Mouse (Mus musculus): ENCODE results near the gene Necab2. TPM values are rescaled to one million over a fixed set of nuclear protein-coding genes. Genes with fewer than 3 reads are reported as not detected.
A peak's percentile ranks its signal among the peaks of the same experiment; 100 is the strongest.

Necab2 gene
- polyA plus RNA-seq, 1 experiment from 2014 or later = 26.0 TPM

DNA sequence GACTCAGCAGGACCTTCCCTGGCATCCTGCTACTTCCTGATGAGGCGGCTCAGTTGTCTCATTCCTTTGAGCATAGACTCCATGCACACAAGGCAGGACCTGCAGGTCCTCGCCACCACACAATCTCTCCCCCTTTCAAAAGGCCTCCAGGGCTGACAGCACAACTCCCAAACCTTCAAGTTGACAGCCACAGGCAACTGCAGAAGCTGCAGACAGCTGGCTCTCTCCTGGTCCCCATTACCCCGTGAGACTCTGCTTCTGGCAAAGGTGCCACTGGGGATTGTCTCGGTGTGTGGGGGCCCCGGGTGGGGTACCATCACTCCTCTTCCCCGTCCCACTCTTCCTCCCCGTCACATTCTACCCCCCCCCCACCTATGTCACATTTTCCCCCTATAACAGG is 26.2 kb upstream of the Necab2 start:
- Histone ChIP-seq H3K36me3 (no peaks in the 10 kb centered on the region), H3K4me2 (replicated peaks) (no peak overlapping the region), H3K4me1 (no peaks in the 10 kb centered on the region), H3K9me3 (no peaks in the 10 kb centered on the region), H3K27me3 (peaks cover 2% of the 10 kb centered on the region; the same call in 1 of the 2 replicates), H3K9ac (replicated peaks) (no peak overlapping the region), H3K4me3 (no peak overlapping the region), H3K27ac (replicated peaks) (no peak overlapping the region)
- 79% methylated on average over 7 of the region's 7 CpGs for WGBS
- ATAC-seq (ENCODE audit: low FRiP score, low read depth) = no peak

DNA sequence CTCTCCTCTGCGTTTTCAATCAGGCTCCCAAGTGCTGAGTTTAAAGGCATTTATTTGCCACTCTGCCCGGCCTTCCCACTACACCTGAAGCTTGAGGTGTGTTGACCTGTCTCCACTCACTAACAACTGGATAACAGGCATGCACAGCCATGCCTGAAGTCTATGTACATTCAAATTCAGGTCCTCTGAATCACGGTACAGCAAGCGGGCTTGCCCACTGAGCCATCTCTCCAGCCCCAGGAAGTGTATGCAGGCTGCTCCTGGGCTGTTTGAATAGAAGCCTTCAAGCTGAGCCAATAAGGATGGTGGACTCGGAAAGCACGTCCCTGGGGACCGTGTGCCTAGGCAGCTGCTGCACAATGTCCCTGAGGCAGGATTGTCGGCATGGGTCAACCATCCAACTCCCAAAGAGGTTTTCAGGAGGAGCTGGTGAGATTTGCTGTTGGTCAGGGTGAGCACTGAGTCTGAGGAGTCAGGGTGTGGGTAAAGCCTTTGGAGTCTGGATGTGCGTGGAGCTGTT is 24.9 kb upstream of the Necab2 start:
- no peak overlapping the region for H3K4me2 ChIP-seq (replicated peaks)
- WGBS = 54% methylated on average over 9 of the region's 9 CpGs
- no peaks in the 10 kb centered on the region for H3K4me1 ChIP-seq
- no peak overlapping the region for H3K4me3 ChIP-seq
- no peak for ATAC-seq (ENCODE audit: low FRiP score, low read depth)
- H3K9ac ChIP-seq (replicated peaks) = no peak overlapping the region
- no peaks in the 10 kb centered on the region for H3K36me3 ChIP-seq
- no peak overlapping the region for H3K27ac ChIP-seq (replicated peaks)
- H3K9me3 ChIP-seq = no peaks in the 10 kb centered on the region
- no peaks in the 10 kb centered on the region; the same call in 1 of the 2 replicates for H3K27me3 ChIP-seq

DNA sequence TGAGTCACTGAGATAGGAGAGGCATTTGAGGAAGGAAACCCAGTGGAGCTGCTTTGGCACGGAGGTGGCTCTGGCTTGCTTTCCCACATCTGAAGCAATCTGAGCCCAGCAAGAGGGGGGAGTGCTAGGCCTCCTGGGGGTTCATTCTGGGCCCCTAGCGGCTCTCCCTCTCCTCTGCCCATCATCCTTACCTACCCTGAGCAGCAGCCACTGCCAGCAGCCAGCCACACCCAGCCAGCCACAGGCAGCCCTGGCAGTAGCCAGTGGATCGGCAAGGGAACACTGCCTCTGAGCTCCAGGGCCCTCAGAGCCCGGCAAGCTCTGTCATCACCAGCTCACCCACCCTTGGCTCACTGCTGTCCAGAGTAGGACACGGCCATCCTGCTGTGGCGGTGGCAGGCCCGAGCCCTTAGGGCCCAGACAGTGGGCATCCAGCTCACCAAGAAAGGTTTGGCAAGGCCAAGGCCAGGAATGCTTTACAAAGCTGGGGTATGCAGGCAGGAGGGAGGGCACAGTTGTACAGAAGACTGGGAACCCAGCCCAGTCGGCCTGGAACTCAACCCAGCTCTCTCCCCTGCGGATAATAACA is 24.3 kb upstream of the Necab2 start:
- H3K36me3 ChIP-seq = no peaks in the 10 kb centered on the region
- WGBS = 72% methylated on average over 9 of the region's 9 CpGs
- no peak overlapping the region for H3K27ac ChIP-seq (replicated peaks)
- no peaks in the 10 kb centered on the region; the same call in 1 of the 2 replicates for H3K27me3 ChIP-seq
- 0 out of 2 replicates have a peak overlapping the region, but pooled peaks have one; percentile 31 for H3K9ac ChIP-seq (replicated peaks)
- ATAC-seq (ENCODE audit: low FRiP score, low read depth) = no peak
- H3K9me3 ChIP-seq = no peaks in the 10 kb centered on the region
- no peak overlapping the region for H3K4me3 ChIP-seq
- H3K4me1 ChIP-seq = no peaks in the 10 kb centered on the region
- H3K4me2 ChIP-seq (replicated peaks) = no peak overlapping the region

DNA sequence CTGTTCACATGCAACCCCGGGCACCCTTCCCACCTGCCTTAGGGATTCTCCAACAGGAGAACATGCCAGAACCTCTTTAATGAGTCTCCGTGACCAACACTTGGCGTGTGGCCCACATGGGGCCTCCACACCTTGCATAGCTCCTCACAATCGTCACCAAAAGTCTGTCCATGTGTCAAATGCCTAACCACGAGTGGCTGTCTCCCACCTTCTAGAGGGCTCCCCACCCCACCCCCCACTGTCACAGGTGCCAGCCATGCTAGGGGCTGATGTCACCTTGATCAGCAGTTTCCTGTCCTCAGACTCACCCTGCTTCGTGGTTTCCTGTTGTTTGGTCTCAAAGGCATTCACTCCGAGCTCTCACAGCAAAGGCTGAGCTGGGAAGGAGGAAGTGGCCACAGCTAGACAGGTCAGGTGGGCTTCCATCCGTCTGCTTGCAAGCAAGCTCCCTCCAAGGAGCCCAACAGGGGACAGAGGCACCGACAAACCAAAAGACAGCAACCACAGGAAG is 22.8 kb upstream of the Necab2 start:
- WGBS = 81% methylated on average over 9 of the region's 9 CpGs
- no peaks in the 10 kb centered on the region for H3K9me3 ChIP-seq
- H3K4me2 ChIP-seq (replicated peaks) = no peak overlapping the region
- H3K4me1 ChIP-seq = no peaks in the 10 kb centered on the region
- H3K9ac ChIP-seq (replicated peaks) = no peak overlapping the region
- no peak overlapping the region for H3K27ac ChIP-seq (replicated peaks)
- H3K27me3 ChIP-seq = no peaks in the 10 kb centered on the region
- H3K36me3 ChIP-seq = no peaks in the 10 kb centered on the region
- no peak overlapping the region for H3K4me3 ChIP-seq
- ATAC-seq (ENCODE audit: low FRiP score, low read depth) = no peak

DNA sequence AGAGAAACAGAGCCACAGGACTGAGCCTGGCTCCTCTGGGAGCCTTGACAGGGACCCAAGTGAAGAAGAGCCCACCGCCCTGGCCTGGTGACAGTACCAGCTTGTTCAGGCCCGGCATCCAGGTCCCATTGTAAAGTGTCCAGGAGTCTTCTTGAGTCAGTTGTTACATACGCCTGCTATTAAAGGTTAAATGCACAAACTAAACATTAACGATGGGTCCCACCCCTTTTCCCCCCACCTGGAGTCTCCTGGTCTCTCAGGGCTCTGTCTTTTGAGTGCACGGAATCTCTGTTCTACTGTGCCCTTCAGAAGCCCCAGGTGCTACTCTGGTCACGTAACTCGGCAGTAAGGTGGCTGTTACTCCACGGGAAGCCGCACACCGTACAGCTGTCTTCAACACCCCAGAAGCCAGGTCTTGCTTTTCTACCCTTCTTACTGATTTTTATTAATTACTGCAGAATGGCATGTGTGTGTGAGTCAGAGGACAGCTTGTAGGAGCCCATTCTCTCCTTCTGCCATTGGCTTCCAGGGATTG is 22.3 kb upstream of the Necab2 start:
- H3K9me3 ChIP-seq = no peaks in the 10 kb centered on the region
- no peak overlapping the region for H3K27ac ChIP-seq (replicated peaks)
- WGBS = 90% methylated on average over 10 of the region's 10 CpGs

DNA sequence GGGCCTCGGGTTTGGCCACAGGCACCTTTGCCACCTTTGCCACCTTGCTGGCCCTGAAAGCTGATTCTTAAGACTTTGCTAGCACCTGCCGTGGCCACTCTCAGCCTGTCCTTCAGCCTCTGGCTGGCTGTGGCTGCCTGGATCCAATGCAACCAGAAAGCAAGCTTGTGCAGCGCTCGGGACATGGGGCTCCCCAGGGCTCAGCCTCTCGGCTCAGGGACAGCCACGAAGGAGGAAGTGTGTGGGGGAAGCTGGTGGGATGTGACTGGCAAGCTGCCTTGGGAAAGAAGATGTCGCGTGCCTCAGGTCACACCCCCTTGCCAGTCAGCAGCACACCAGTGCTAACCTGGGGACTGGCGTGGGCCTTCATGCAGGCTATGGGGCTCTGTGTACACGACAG is 21.8 kb upstream of the Necab2 start:
- Histone ChIP-seq H3K27me3 (no peaks in the 10 kb centered on the region), H3K36me3 (no peaks in the 10 kb centered on the region), H3K4me1 (no peaks in the 10 kb centered on the region), H3K27ac (replicated peaks) (no peak overlapping the region), H3K4me3 (no peak overlapping the region), H3K9me3 (no peaks in the 10 kb centered on the region), H3K9ac (replicated peaks) (no peak overlapping the region), H3K4me2 (replicated peaks) (no peak overlapping the region)
- WGBS = 87% methylated on average over 10 of the region's 10 CpGs
- ATAC-seq (ENCODE audit: low FRiP score, low read depth) = no peak

More for the DNA sequence above, 22.3 kb upstream of the Necab2 start:
- Histone ChIP-seq H3K4me1 (no peaks in the 10 kb centered on the region), H3K9ac (replicated peaks) (no peak overlapping the region), H3K36me3 (no peaks in the 10 kb centered on the region), H3K4me3 (no peak overlapping the region), H3K4me2 (replicated peaks) (no peak overlapping the region), H3K27me3 (no peaks in the 10 kb centered on the region)
- ATAC-seq (ENCODE audit: low FRiP score, low read depth) = no peak

DNA sequence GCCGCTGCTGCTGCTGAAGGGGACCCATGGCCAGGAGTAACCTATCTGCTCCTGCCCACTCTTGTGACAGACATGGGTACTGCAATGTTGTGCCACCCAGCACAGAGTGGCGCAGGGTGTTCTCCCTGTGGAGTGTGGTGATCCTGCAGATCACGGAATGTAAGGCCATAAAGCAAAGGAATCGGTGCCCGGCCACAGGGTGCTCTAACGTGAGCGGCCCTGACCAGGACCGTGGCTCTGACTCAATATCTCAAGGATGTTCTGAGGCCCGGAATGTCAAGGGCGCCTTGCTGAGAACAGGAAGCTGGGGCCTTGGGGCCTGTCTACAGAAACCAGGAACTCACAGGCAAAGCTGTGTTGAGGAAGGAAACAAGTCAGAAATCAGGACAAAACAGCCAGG is 21.0 kb upstream of the Necab2 start:
- Histone ChIP-seq H3K4me1 (no peaks in the 10 kb centered on the region), H3K4me2 (replicated peaks) (no peak overlapping the region), H3K36me3 (no peaks in the 10 kb centered on the region), H3K9me3 (no peaks in the 10 kb centered on the region), H3K9ac (replicated peaks) (no peak overlapping the region), H3K27ac (replicated peaks) (no peak overlapping the region), H3K27me3 (no peaks in the 10 kb centered on the region), H3K4me3 (no peak overlapping the region)
- no peak for ATAC-seq (ENCODE audit: low FRiP score, low read depth)
- 89% methylated on average over 10 of the region's 10 CpGs for WGBS

DNA sequence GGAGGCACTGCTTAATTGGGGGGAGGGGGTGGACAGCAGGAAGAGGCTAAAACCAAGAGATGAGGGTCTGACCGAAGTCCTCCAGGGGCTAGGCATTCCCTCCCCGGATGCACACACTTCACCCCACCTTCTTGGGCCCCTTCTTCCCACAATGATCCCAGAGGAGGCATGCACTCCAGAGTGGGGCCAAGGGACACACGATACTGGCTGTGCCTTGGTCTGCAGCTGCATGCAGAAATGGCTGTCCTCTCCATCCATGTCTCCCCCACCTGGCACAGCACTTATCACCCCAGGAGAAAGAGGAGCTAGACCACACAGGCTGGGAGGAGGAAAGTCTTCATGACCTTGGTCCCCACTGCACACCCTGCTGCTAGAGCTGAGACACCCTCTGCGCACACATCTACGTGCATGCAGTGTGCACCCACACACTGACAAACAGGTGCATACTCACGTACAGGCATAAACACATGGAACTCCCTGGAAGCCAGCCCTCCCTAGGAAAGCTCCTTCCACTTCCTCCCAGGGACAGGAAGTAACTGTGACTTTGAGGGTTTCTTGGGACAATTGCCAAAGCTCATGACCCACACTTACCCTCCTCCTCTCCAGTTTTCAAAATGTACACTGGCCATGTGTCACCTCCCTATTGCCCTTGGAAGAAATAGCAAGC is 20.3 kb upstream of the Necab2 start:
- no peak overlapping the region for H3K9ac ChIP-seq (replicated peaks)
- 84% methylated on average over 6 of the region's 6 CpGs for WGBS
- no peaks in the 10 kb centered on the region for H3K27me3 ChIP-seq
- H3K27ac ChIP-seq (replicated peaks) = no peak overlapping the region
- no peaks in the 10 kb centered on the region for H3K9me3 ChIP-seq
- H3K4me2 ChIP-seq (replicated peaks) = no peak overlapping the region
- no peaks in the 10 kb centered on the region for H3K4me1 ChIP-seq
- no peaks in the 10 kb centered on the region for H3K36me3 ChIP-seq
- no peak for ATAC-seq (ENCODE audit: low FRiP score, low read depth)
- H3K4me3 ChIP-seq = no peak overlapping the region

DNA sequence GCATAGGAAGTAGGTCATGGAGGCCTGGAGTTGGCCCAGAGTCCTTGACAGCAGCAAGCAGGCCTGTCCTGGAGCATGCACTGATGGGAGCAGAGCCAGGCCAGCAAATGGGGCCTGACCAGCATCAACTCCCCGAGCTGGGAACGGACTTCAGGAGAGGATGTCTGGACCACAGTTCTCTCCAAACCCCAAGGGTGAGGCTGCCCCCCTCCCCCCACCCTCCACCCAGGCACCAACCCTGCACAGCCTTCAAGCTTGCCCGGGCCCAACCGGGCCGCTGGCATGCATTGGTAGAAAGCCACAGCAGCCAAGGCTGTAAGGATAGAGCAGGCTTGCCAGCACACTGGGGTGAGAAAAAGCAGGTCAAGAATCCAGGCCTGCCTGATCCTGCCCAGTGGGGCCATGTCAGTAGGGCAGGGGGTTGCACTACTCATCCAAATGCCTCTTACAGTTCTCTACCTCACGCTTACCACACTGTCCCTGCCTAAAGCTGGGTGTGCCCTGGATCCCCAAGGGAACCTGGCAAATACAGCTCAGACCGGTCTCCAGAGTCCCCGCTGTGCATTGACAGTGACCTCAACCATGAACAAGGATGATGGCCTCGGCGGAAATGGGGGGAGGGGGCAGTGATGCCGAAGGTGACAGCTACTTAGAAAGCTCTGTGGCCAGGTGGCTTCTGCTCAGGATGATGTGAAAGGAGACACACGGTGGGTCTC is 18.7 kb upstream of the Necab2 start:
- Histone ChIP-seq H3K9me3 (no peaks in the 10 kb centered on the region), H3K27ac (replicated peaks) (no peak overlapping the region), H3K36me3 (no peaks in the 10 kb centered on the region), H3K4me1 (no peaks in the 10 kb centered on the region), H3K27me3 (no peaks in the 10 kb centered on the region), H3K9ac (replicated peaks) (no peak overlapping the region), H3K4me3 (no peak overlapping the region), H3K4me2 (replicated peaks) (no peak overlapping the region)
- WGBS = 78% methylated on average over 12 of the region's 12 CpGs
- ATAC-seq (ENCODE audit: low FRiP score, low read depth) = no peak

DNA sequence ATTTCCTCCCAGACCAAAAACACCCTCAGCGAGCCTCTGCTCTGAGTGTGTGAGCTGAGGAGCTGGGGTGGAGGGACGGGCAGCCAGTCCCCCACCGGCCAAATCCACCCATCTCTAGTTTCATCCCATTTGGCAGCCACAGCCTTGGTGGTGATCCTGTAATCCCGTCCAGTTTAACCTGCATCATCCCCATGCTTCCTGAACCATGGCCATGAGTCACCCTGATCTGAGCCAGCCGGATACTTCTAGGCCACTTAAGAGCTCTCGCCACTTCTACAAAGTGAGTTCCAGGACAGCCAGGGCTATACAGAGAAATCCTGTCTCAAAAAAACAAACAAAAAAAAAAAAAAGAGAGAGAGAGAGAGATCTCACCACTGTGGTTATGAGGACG is 18.2 kb upstream of the Necab2 start:
- no peaks in the 10 kb centered on the region for H3K36me3 ChIP-seq
- H3K27ac ChIP-seq (replicated peaks) = no peak overlapping the region
- no peaks in the 10 kb centered on the region for H3K9me3 ChIP-seq
- 73% methylated on average over 7 of the region's 7 CpGs for WGBS
- no peak overlapping the region for H3K9ac ChIP-seq (replicated peaks)
- no peaks in the 10 kb centered on the region for H3K4me1 ChIP-seq
- no peaks in the 10 kb centered on the region for H3K27me3 ChIP-seq
- no peak for ATAC-seq (ENCODE audit: low FRiP score, low read depth)
- no peak overlapping the region for H3K4me3 ChIP-seq
- no peak overlapping the region for H3K4me2 ChIP-seq (replicated peaks)

DNA sequence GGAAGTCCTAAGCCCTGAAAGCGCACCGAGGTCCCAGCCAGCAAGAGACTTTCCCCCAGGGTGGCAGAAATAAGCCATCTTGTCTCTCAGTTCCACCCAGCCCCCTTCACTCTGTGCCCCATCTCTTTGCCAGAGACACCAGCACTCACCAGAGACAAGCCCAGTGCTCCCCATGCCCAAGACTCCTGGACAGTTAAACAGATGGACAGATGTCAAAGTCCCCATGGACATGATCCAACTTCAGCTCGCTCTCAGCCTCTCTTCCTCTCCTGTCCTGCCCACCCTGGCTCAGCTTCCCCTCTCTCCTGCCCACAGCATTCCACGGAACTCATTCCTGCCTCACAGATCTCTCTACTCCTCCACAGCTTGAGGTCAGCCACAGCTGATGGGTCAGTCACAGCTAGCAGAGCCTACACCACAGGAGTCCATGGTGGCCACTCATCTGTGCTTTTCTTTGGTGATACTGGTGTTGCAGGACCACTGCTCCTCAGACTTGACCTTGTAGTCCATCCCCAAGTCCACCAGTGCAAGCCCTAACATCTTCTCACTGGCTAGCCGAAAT is 17.7 kb upstream of the Necab2 start:
- no peak overlapping the region for H3K9ac ChIP-seq (replicated peaks)
- ATAC-seq (ENCODE audit: low FRiP score, low read depth) = no peak
- H3K27ac ChIP-seq (replicated peaks) = no peak overlapping the region
- H3K4me2 ChIP-seq (replicated peaks) = no peak overlapping the region
- H3K4me3 ChIP-seq = no peak overlapping the region
- H3K27me3 ChIP-seq = no peaks in the 10 kb centered on the region
- no peaks in the 10 kb centered on the region for H3K36me3 ChIP-seq
- 85% methylated on average over 5 of the region's 5 CpGs for WGBS
- H3K4me1 ChIP-seq = no peaks in the 10 kb centered on the region
- H3K9me3 ChIP-seq = no peaks in the 10 kb centered on the region

DNA sequence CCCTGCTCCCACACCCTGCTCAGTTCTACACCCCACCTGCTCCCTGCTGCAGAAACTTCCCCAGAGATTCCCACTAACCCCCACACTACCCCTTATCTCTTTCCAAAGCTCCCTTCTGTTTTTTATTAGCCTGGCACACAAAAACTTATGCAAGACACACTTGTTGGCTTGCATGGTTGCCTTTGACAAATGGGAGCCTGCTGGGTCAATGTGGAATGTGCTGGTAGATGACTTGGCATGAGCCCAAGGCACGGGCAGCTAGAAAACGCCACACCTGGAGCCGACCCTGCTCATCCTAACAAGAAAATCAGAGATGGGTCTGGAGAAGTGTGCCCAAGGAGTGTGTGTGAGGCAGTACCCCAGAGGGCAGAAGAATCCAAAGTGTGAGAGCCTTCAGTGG is 17.0 kb upstream of the Necab2 start:
- H3K4me2 ChIP-seq (replicated peaks) = no peak overlapping the region
- no peaks in the 10 kb centered on the region for H3K9me3 ChIP-seq
- H3K36me3 ChIP-seq = no peaks in the 10 kb centered on the region
- H3K27ac ChIP-seq (replicated peaks) = no peak overlapping the region
- 86% methylated on average over 3 of the region's 3 CpGs for WGBS
- no peaks in the 10 kb centered on the region for H3K27me3 ChIP-seq
- no peak for ATAC-seq (ENCODE audit: low FRiP score, low read depth)
- H3K4me1 ChIP-seq = no peaks in the 10 kb centered on the region
- no peak overlapping the region for H3K4me3 ChIP-seq
- no peak overlapping the region for H3K9ac ChIP-seq (replicated peaks)
